Mouse (Mus musculus): ENCODE data around the gene Irf4. TPM values are rescaled to one million over a fixed set of nuclear protein-coding genes. Genes with fewer than 3 reads are reported as not detected.

Gene Irf4
- total RNA-seq, 4 experiments from 2014 or later, result 0.89 to 12.1 (median 1.5) TPM

DNA sequence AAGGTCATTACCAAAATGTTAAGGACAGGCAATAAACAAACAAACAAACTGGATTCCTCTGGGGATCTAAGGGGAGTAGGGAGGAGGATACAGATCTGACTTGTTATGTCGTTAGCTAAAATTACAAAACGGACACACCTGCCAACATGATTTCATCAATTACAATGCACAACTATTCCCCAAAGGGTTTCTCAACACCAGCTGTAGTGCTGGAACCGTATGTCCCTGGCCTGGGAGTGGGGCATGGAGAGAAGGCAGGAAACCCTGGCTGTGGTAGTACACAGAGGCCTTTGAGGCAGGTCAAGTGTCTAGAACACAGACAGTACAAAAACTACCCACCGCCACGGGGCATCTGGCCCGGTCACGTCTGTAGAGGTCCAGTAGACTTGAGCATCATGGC is 60.2 kb downstream of the Irf4 start:
- DNase-seq, result peak; percentile 19

DNA sequence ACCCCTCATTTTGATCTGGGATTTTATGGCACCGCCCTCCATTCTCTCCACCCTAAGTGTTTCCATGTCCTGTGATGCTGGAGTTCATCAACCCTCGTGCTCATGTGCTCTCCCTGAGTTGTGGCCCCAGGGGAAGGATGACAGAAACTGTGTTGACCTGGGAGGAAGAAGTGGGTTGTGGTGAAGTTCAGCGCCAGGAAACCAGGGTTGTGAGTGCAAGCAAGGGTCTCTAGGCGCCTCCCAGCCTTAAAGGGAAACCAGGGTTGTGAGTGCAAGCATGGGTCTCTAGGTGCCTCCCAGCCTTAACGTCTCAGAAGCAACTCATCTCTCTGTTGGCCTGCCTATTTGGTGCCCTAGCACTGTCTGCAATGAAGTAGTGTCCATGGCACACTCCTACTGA is 64.4 kb downstream of the Irf4 start:
- DNase-seq, result no peak

DNA sequence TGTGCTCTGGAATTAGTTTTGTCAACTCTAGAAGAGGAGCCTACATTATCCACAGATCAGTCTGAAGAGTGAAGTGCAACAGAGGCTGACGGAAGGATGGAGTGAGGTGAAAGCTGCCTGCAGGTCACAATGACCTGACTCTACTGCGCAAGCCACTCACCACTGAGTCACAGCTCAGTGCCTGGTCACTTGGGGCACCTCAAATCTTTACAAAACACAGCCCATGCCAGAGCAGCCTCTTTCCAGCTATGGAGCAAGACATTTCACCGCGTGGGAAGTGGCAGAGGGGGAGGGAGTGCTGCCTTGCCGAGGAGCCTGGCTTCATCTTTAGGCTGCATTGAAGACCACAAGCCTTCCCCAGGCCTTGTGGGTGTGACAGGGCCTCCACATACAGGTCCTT is 65.2 kb downstream of the Irf4 start:
- DNase-seq, result peak; percentile 15

Other genes starting within 250 kb of the Irf4 start
- 100 to 1,000 TPM; 184 to 287 (median 250) TPM for gene Uqcrfs1, start 203.9 kb upstream of the Irf4 start, total RNA-seq (2022)
- 10 to 100 TPM; 22.8 to 27.1 (median 26.5) TPM for gene Dusp22, start 89.2 kb upstream of the Irf4 start, total RNA-seq (2022)
- gene Hus1b, start 198.5 kb downstream of the Irf4 start, total RNA-seq (2022), result 1 to 10 TPM in 1 of 4 experiments, under 1 TPM in 3; 0.35 to 1.2 (median 0.59) TPM
- gene Exoc2, start 224.9 kb downstream of the Irf4 start, total RNA-seq (2022), result 10 to 100 TPM; 36.2 to 48.8 (median 41.6) TPM
- gene Gm5447, start 225.0 kb downstream of the Irf4 start, total RNA-seq (2022), result under 1 TPM in 2 of 4 experiments, not detected in 2; 0.15 to 0.31 TPM